Mouse (Mus musculus) forebrain, embryonic 13.5 days (tissue): ENCODE results near the gene Slc6a11. TPM values are rescaled to one million over a fixed set of nuclear protein-coding genes. Genes with fewer than 3 reads are reported as not detected.

Experiments used
- ATAC-seq: fragments of 200-750 bp; cut with Nextera tagmentation; 2 replicates; pipeline ENCODE4 v1.8.0; 2017
- H3K27ac ChIP-seq: fragments of 300-500 bp; sonication (generic); 2 replicates; pipeline ENCODE4 v1.5.1; 2015; ENCODE audit warnings: inconsistent platforms, mild to moderate bottlenecking, moderate library complexity
- H3K27me3 ChIP-seq: fragments of 300-500 bp; sonication (generic); 2 replicates; pipeline ENCODE4 v1.6.1; 2015; ENCODE audit warnings: mild to moderate bottlenecking, inconsistent platforms
- H3K36me3 ChIP-seq: fragments of 300-500 bp; sonication (generic); 2 replicates; pipeline ENCODE4 v1.6.1; 2015; ENCODE audit warnings: mild to moderate bottlenecking, inconsistent platforms; ENCODE audit not compliant: poor library complexity, severe bottlenecking
- H3K4me1 ChIP-seq: fragments of 300-500 bp; sonication (generic); 2 replicates; pipeline ENCODE4 v1.6.1; 2015; ENCODE audit warnings: inconsistent platforms
- H3K4me2 ChIP-seq: fragments of 300-500 bp; sonication (generic); 2 replicates; pipeline ENCODE4 v1.6.1; 2015; ENCODE audit warnings: inconsistent platforms, mild to moderate bottlenecking, moderate library complexity
- H3K4me3 ChIP-seq: fragments of 300-500 bp; sonication (generic); 2 replicates; pipeline ENCODE4 v1.5.1; 2015; ENCODE audit warnings: mild to moderate bottlenecking, inconsistent platforms
- H3K9ac ChIP-seq: fragments of 300-500 bp; sonication (generic); 2 replicates; pipeline ENCODE4 v1.6.1; 2015; ENCODE audit warnings: mild to moderate bottlenecking, inconsistent platforms
- H3K9me3 ChIP-seq: fragments of 300-500 bp; sonication (generic); replicated peaks from 2 replicates; pipeline ENCODE4 v1.6.1; 2016; ENCODE audit warnings: inconsistent platforms
- WGBS: fragments of 180-500 bp; shearing (Covaris S2); methylation state at CpG from one replicate; pipeline ENCODE4 v1.1.7; 2015; 5-methylcytosine and 5-hydroxymethylcytosine counted together
- polyA plus RNA-seq: library from polyadenylated mRNA; unstranded; fragments of >200 nt; fragmentation: Nextera tagmentation; extraction: Ambion mirVana; gene quantifications from 2 replicates; pipeline ENCODE4 v1.2.1, GENCODE M21; 2015

The Slc6a11 gene
- polyA plus RNA-seq, 1 experiment from 2014 or later = 2.6 TPM

DNA sequence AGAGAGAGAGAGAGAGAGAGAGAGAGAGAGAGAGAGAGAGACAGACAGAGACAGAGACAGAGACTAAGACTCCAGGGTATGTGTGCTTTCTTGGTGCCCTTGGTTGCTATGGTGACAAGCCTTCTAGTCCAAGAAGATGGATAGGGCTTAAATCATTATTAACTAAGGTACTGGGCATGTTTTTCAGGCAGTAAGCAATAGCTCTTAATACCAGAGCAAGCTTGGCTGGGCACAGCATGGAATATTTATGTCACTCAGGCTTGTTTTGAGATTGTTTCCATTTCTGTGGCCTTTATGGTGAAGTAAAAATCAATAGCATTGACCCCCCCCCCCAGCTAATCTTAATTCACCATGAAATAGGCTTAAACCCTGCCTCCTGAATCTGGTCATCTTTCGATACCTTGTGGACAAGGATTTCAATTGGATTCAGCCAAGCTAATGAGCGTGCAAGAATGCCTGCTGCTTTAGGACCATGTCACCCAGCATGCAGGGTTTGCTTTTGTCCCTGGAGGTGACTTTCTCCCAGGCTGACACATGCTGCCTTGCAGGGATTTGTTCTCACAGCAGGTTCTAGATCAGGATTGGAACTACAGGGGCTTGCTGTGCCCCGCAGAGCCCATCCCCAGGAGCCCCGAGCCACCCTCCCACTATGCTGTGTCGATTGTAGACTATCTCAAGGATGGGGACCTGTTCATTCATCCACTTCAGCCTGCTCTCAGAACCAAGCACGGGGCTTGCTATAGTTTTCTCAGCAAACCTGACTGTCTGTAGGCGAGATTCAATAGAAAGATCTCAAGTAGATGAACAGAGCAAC, 51.5 kb downstream of the Slc6a11 start:
- WGBS = 34% methylated on average over 7 of the region's 7 CpGs

DNA sequence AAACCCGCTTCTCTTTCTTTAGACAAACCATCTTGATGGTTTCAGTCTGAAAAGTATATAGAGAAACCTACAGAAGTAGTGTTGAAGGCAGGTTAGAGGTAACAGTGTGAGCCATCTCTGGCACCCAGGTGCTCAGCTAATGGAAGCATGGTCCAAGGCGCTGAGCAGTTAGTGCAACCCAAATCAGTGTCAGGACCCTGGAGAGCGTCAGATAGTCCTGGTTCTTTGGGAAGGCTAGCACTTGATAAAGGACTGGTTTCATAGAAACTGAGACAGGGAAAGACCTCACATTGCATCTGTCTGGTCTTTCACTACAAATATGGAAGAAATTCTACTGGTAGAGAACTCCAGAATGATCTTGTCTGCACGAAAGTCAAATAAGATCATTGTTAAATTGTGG, 56.1 kb downstream of the Slc6a11 start:
- no peak overlapping the region for H3K27ac ChIP-seq

More for the DNA sequence above, 51.5 kb downstream of the Slc6a11 start:
- no peak overlapping the region for H3K4me3 ChIP-seq
- no peak overlapping the region for H3K9ac ChIP-seq
- H3K4me1 ChIP-seq = 0 out of 2 replicates have a peak, but pooled peaks cover 7% of the 10 kb centered on the region
- no peaks in the 10 kb centered on the region for H3K9me3 ChIP-seq
- H3K36me3 ChIP-seq = no peaks in the 10 kb centered on the region
- H3K4me2 ChIP-seq = no peak overlapping the region
- H3K27ac ChIP-seq = no peak overlapping the region
- H3K27me3 ChIP-seq = 0 out of 2 replicates have a peak, but pooled peaks cover 4% of the 10 kb centered on the region
- ATAC-seq = no peak

DNA sequence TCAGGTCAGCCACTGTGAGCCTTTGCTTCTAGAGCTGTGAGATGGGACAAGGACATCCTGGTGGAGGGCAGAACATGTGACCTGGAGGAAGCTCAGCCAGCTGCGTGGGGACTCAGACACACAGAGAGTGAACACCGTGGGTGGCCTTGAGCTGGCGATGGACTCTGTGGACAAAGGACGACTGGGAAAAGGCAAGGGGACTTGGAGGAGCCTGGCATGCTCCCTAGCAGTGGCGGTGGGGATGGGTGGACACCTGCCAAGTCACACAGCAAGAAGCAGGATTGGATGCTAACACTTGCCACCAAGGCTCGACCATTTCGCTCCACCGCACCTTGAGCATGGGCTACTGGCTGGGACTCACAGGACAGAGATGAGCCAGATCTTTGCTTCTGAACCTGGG, 57.8 kb downstream of the Slc6a11 start:
- H3K4me2 ChIP-seq = no peak overlapping the region
- H3K27me3 ChIP-seq = 0 out of 2 replicates have a peak, but pooled peaks cover 10% of the 10 kb centered on the region
- H3K4me1 ChIP-seq = peaks cover 8% of the 10 kb centered on the region; the same call in 1 of the 2 replicates
- 67% methylated on average over 8 of the region's 8 CpGs for WGBS
- peaks cover 4% of the 10 kb centered on the region; the same call in 1 of the 2 replicates for H3K9me3 ChIP-seq
- ATAC-seq = no peak
- H3K27ac ChIP-seq = no peak overlapping the region
- no peaks in the 10 kb centered on the region for H3K36me3 ChIP-seq
- H3K4me3 ChIP-seq = no peak overlapping the region
- no peak overlapping the region for H3K9ac ChIP-seq

More for the DNA sequence above, 56.1 kb downstream of the Slc6a11 start:
- no peak overlapping the region for H3K9ac ChIP-seq
- no peaks in the 10 kb centered on the region for H3K36me3 ChIP-seq
- no peak overlapping the region for H3K4me2 ChIP-seq
- H3K9me3 ChIP-seq = peaks cover 4% of the 10 kb centered on the region; the same call in 1 of the 2 replicates
- peaks cover 16% of the 10 kb centered on the region; the same call in 1 of the 2 replicates for H3K4me1 ChIP-seq
- H3K4me3 ChIP-seq = no peak overlapping the region
- no peak for ATAC-seq
- WGBS = 54% methylated on average over 4 of the region's 4 CpGs
- 0 out of 2 replicates have a peak, but pooled peaks cover 10% of the 10 kb centered on the region for H3K27me3 ChIP-seq

DNA sequence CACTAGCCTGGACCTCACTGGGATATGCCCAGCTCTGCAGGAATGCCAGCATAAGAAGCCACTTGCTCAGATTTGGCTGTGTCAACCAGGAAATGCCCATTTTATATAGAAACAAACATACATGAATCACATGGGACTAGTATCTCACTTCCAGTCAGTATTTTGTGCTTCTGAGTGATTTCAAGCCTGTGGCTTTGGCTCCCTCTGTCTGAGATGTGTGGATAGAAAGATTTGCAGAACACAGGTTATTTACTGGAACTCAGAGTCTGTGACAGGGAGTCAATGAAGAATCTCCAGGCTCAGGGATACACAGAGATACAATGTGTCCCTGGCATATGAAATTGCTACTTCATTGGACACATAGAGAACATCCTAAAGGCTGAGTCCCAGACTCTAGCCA, 65.0 kb downstream of the Slc6a11 start:
- Histone ChIP-seq H3K4me1 (no peaks in the 10 kb centered on the region), H3K27ac (no peak overlapping the region), H3K4me2 (no peak overlapping the region), H3K4me3 (no peak overlapping the region), H3K9ac (no peak overlapping the region), H3K27me3 (no peaks in the 10 kb centered on the region), H3K9me3 (peaks cover 1% of the 10 kb centered on the region; the same call in 1 of the 2 replicates), H3K36me3 (no peaks in the 10 kb centered on the region)
- no peak for ATAC-seq

DNA sequence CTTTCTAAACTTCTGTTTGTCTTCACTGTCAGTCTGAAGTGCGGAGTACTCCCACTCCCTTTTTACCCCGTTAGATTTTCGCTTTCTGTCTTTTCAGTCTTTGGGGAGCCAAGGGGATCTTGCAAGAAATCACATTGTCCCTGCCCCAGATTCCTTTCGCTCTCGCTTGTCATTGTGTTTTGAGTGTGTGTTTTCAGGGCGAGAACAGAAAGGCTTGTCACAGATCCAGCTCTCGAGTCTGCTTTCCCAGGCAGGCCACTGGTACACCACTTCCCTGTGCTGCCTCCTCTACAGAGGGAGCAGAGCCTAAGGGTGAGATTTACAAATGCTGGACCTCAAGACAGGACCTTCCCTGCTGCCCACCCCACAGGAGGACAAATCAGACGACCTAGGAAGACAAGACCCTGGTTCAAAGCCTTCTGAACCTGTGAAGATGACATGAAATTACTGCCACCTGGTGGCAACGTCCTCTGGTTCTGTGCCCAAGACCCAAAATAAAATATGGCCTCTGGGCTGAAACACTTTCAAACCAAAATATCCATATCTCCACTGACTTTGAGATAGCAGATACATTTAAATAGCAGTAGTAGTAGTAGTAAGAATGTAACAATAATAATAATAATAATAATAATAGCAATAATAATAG, 68.3 kb downstream of the Slc6a11 start:
- no peak overlapping the region for H3K27ac ChIP-seq
- H3K9me3 ChIP-seq = no peaks in the 10 kb centered on the region
- no peaks in the 10 kb centered on the region for H3K27me3 ChIP-seq
- H3K4me1 ChIP-seq = no peaks in the 10 kb centered on the region
- H3K36me3 ChIP-seq = no peaks in the 10 kb centered on the region
- H3K9ac ChIP-seq = no peak overlapping the region
- ATAC-seq = no peak
- 36% methylated on average over 9 of the region's 9 CpGs for WGBS
- H3K4me3 ChIP-seq = no peak overlapping the region
- no peak overlapping the region for H3K4me2 ChIP-seq

DNA sequence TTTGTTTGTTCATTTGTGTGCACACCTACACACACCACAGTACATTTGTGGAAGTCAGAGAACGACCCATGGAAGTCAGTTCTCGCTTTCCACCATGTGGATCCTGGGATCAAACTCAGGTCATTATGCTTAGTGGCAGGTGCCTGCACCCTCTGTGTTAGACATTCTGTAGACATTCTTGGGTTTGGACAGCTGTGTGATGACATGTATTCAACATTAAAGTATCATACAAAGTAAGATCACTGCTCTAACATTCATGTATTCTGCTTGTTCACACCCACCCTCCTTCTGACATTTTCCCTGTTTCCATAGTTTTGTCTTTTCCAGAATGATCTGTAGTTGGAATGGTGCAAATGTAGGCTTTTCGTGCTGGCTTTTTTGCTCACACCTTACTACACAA, 73.5 kb downstream of the Slc6a11 start:
- 93% methylated on average over 3 of the region's 3 CpGs for WGBS
- ATAC-seq = no peak
- Histone ChIP-seq H3K36me3 (no peaks in the 10 kb centered on the region), H3K9ac (no peak overlapping the region), H3K4me3 (no peak overlapping the region), H3K27ac (no peak overlapping the region), H3K4me2 (no peak overlapping the region), H3K4me1 (no peaks in the 10 kb centered on the region), H3K27me3 (no peaks in the 10 kb centered on the region), H3K9me3 (no peaks in the 10 kb centered on the region)

DNA sequence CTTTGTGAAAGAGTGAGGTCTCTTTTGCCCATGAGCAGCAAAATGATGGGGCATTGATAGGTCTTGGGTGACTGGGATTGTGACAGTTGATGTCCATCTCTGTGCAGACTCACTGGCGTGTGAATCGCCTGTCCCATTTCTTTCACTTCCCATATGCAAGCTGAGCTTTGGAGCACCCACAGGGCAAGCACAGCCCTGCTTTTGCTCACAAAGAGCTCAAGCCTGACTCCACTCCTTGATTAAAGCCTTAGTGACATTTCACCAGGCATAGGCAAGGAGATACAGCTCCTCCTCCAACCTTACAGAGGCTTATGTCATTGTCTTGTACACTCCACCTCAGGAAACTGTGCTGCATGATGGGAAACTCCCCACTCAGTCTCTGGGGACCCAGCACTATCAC, 77.3 kb downstream of the Slc6a11 start:
- H3K4me2 ChIP-seq = no peak overlapping the region
- no peaks in the 10 kb centered on the region for H3K27me3 ChIP-seq
- ATAC-seq = no peak
- H3K27ac ChIP-seq = no peak overlapping the region
- no peaks in the 10 kb centered on the region for H3K4me1 ChIP-seq
- 93% methylated on average over 2 of the region's 2 CpGs for WGBS
- no peak overlapping the region for H3K9ac ChIP-seq
- no peak overlapping the region for H3K4me3 ChIP-seq
- no peaks in the 10 kb centered on the region for H3K36me3 ChIP-seq
- H3K9me3 ChIP-seq = no peaks in the 10 kb centered on the region

DNA sequence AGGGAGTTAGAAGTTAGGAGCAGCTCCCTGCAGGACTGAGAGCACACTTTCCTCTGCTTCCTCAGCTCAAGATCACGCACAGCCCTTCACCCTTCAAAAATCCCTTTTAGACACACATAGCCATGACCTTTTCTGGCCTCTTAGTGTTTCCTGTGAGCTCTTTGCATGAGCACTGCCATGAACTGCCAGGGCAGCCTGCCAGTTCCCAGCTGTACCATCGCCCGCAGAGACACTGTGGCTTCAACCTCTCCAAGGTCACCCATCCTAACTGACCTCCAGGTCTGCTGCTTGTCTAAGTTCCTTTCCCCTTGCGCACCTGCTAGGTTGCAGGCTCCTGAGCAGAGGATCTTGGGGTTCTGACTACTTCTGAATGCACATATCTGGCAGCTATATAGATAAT, 83.4 kb downstream of the Slc6a11 start:
- H3K36me3 ChIP-seq = no peaks in the 10 kb centered on the region
- no peak overlapping the region for H3K4me3 ChIP-seq
- WGBS = 85% methylated on average over 4 of the region's 4 CpGs
- no peak overlapping the region for H3K9ac ChIP-seq
- no peak for ATAC-seq
- no peaks in the 10 kb centered on the region for H3K9me3 ChIP-seq
- no peak overlapping the region for H3K27ac ChIP-seq
- peaks cover 16% of the 10 kb centered on the region for H3K4me1 ChIP-seq
- no peak overlapping the region for H3K4me2 ChIP-seq
- H3K27me3 ChIP-seq = no peaks in the 10 kb centered on the region

DNA sequence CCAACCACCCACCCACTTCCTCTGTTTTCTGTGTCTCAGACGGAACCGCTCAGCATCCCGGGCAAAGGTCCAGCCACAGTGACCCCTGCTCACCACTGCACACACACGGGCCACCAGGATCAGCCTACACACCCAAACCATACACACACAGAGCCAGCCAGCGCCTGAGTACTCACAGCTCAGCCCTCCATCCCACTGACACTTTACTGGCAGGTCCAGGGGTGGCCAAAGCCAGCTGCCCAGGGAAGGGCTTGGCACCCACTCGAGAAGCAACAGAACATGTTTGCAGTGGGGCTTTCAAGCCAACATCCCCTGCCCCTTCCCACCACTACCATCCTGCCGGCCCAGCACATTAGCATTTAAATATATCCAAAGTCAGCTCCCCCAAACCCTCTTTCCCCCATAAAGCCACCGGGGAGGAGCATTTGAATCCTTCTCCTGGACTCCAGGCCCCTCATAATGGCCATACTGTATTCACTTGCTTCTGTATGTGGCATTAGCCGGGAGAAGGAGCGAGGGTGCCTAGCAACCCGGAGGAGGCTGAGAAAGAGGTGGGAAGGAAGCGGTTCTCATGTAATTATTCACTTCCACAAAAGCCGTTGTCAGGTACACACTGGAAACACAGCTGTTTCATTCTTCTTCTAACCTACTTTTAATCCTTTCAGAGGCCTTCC, 85.8 kb downstream of the Slc6a11 start:
- peak; percentile 82 for ATAC-seq
- WGBS = 30% methylated on average over 13 of the region's 13 CpGs
- no peaks in the 10 kb centered on the region for H3K9me3 ChIP-seq
- no peak overlapping the region for H3K9ac ChIP-seq
- no peak overlapping the region for H3K4me2 ChIP-seq
- H3K27me3 ChIP-seq = no peaks in the 10 kb centered on the region
- H3K4me3 ChIP-seq = no peak overlapping the region
- no peaks in the 10 kb centered on the region for H3K36me3 ChIP-seq
- peaks cover 16% of the 10 kb centered on the region for H3K4me1 ChIP-seq
- H3K27ac ChIP-seq = peak overlapping the region; percentile 63

DNA sequence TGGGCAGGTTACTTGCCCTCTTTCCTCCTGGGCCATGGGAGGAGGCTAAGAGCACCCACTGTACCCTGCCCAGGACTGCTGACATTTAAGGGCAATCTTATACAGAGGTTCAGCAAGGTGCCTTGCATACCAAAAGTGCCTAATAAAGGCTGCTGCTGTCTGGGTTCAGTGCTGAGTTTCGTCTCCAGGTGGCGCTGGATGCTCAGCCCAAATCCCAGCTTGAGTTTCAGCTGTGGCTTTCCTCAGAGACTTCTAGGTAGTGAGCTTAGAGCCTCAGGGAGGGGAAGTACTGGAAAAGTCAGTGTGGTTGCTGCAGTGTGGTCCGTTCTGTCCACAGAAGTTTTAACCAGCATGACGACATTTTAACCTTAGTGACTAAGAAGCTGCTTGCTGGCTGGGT, 93.4 kb downstream of the Slc6a11 start:
- Histone ChIP-seq H3K36me3 (no peaks in the 10 kb centered on the region), H3K4me1 (no peaks in the 10 kb centered on the region), H3K9ac (no peak overlapping the region), H3K27ac (no peak overlapping the region), H3K27me3 (no peaks in the 10 kb centered on the region; the same call in 1 of the 2 replicates), H3K9me3 (no peaks in the 10 kb centered on the region), H3K4me2 (no peak overlapping the region), H3K4me3 (no peak overlapping the region)
- 0 out of 2 replicates have a peak, but pooled peaks have one; percentile 36 for ATAC-seq
- 25% methylated on average over 4 of the region's 4 CpGs for WGBS

DNA sequence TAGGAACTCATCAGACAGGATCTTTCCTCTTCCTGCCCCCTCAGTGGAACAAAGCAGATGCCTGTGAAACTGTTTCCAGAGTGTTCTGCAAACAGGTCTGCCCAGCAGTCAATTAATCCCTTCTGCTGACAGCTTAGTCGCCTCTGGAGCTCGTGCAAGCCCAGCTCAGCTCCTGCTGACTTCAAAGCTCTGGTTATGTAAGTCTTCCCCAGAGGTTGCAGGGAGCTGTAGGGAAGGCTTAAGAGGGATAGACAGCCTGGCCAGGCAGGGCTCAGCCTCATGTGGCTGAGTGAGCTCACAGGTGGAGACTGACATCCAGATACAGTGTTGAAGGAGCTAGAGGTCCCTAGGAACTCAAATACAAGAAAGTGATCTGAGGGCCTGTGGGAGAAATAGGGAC, 96.3 kb downstream of the Slc6a11 start:
- H3K27me3 ChIP-seq = no peaks in the 10 kb centered on the region; the same call in 1 of the 2 replicates
- H3K36me3 ChIP-seq = no peaks in the 10 kb centered on the region
- no peak overlapping the region for H3K9ac ChIP-seq
- no peaks in the 10 kb centered on the region for H3K4me1 ChIP-seq
- 1% methylated on average over 2 of the region's 2 CpGs for WGBS
- no peaks in the 10 kb centered on the region for H3K9me3 ChIP-seq
- no peak for ATAC-seq
- no peak overlapping the region for H3K4me3 ChIP-seq
- H3K4me2 ChIP-seq = no peak overlapping the region
- no peak overlapping the region for H3K27ac ChIP-seq

DNA sequence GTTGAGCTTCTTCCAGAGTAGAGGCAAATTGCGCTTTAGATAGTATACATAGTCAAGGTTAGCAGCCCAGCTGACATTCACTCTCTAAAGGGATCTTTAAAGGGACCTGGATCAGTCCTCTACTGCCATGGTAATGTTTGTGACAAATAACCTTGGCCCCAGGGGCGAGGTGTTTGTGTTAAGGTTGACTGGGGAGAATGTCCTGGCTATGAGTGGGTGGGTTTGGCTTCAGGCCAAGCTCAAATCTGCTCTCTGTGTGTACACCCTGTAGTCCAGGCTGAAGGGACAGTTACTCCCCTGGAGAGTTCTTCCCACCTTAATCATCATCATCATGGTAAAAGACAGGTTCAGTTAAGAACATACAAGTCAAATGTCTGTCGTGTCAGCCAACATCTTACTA, 97.2 kb downstream of the Slc6a11 start:
- Histone ChIP-seq H3K9me3 (no peaks in the 10 kb centered on the region), H3K27me3 (no peaks in the 10 kb centered on the region; the same call in 1 of the 2 replicates), H3K9ac (no peak overlapping the region), H3K27ac (no peak overlapping the region), H3K4me1 (no peaks in the 10 kb centered on the region), H3K4me3 (no peak overlapping the region), H3K36me3 (no peaks in the 10 kb centered on the region), H3K4me2 (no peak overlapping the region)
- WGBS = 86% methylated on average over 3 of the region's 3 CpGs
- no peak for ATAC-seq
